Mouse (Mus musculus) central nervous system, embryonic 11.5 days (tissue): ENCODE data around the gene Mipol1. TPM values are rescaled to one million over a fixed set of nuclear protein-coding genes. Genes with fewer than 3 reads are reported as not detected.

Experiments
- polyA plus RNA-seq: library from polyadenylated mRNA; depleted of rRNA; stranded (reverse); fragments of >200 nt; gene quantifications from 2 replicates; pipeline ENCODE4 v1.2.3, GENCODE M21; 2012; rRNA removed

Gene Mipol1
- 5.5 and 6.6 TPM in 2 replicates for polyA plus RNA-seq

GRCm38 (mm10) chr12:57230192-57230706, at the start of gene Mipol1, which contains the start of gene Prps1l3:
Mipol1 (plus strand) TSS chr12:57230427.
Prps1l3 (plus strand) TSS chr12:57230412.

GRCm38 (mm10) chr12:57197363-57198026, 32.7 kb upstream of the Mipol1 start, which contains the start of gene Slc25a21:
Slc25a21 (minus strand) TSS chr12:57197472.

Other genes with a start within 250 kb of the Mipol1 start
- 1.4 and 1.9 TPM in 2 replicates for gene Slc25a21, start 33.0 kb upstream of the Mipol1 start, polyA plus RNA-seq
- gene Prps1l3, start within 50 bp of the Mipol1 start, polyA plus RNA-seq, result 37.5 and 42.3 TPM in 2 replicates